Mouse (Mus musculus): Measurements from ENCODE around the gene Miga1. TPM values are rescaled to one million over a fixed set of nuclear protein-coding genes. Genes with fewer than 3 reads are reported as not detected.
"Not testable (repeated sequence)": the region's sequence is repeated elsewhere in the genome, so short reads cannot be mapped to it uniquely, and the experiment has no call there.

Gene Miga1
- total RNA-seq, 2 experiments from 2014 or later = 13.3 to 15.6 TPM

GRCm38 (mm10) chr3:152332545-152333300 lies 7.5 kb downstream of the Miga1 start:
- intact Hi-C loops (cut with DNase I) = no loop called here
- no peak for DNase-seq

GRCm38 (mm10) chr3:152332104-152332503 lies 8.1 kb downstream of the Miga1 start:
- intact Hi-C loops (cut with DNase I) = no loop called here
- no peak for DNase-seq

GRCm38 (mm10) chr3:152321765-152322547 lies 18.3 kb downstream of the Miga1 start:
- intact Hi-C loops (cut with DNase I) = no loop called here
- DNase-seq = no peak

DNA sequence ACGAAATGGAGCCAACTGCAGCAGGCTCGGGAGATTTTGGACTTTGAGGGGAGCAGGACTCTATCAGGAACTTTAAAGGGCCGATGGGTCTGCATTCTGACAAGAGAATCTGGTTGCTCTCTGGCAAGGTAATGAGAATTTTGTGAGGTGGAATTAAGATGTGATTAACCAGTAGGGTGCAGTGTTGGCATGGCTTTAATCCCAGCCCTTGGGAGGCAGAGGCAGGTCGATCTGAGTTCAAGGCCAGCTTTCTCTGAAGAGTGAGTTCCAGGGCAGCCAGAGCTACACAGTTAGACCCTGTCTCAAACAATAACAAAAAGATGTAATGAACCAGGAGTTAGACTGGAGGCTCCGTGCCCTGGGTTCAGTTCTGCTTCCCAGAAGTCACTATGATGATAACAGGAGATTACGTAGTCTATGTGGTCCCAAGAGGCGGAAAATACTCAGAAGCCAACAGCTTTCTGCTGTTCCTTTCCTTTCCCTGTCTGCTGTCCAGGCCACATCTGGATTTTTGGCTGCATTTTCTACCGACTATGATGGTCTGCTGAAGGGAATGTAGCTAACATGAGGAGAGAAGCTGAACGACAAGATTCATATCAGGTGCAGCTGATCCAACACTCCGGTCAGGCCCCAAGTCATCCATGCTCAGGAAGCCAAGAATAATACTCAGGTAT lies 19.1 kb downstream of the Miga1 start:
- intact Hi-C loops (cut with DNase I) = no loop called here
- peak; percentile 71 to 77 for DNase-seq

DNA sequence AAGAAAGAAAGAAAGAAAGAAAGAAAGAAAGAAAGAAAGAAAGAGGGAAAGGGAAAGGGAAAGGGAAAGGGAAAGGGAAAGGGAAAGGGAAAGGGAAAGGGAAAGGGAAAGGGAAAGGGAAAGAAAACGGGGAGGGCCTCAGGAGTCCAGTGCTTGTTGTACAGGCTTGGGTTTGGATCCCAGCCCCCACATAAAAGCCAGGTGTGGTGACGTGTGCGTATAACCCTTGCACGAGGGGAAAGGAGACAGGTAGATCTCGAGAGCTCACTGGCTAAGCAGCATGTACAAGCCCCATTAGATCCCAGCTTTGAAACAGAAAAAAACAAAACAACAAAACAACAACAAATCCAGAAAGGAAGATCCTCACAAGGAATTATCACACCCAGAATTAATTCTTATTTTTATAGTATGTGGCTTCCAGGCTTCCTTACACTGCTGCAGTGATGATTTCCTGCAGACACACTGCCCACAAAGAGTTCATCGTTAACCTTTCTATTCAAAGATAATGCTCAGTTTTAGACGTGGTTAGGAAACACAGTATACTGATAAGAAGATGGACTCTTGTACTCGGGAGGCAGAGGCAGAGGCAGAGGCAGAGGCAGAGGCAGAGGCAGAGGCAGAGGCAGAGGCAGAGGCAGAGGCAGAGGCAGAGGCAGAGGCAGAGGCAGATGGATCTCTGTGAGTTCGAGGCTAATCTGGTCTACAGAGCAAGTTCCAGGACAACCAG lies 23.6 kb downstream of the Miga1 start:
- DNase-seq = not testable (repeated sequence)
- intact Hi-C loops (cut with DNase I) = loop anchor here (10.0 kb wide), 1 partner anchor 202 kb away; no protein-coding TSS in a partner anchor

- intact Hi-C loops (cut with DNase I) = loop anchor here (1.0 to 10.0 kb wide), 2 partner anchors 56 to 201 kb away; no protein-coding TSS in a partner anchor
These were observed 24.6 kb downstream of the Miga1 start for GRCm38 (mm10) chr3:152315613-152316012.

DNA sequence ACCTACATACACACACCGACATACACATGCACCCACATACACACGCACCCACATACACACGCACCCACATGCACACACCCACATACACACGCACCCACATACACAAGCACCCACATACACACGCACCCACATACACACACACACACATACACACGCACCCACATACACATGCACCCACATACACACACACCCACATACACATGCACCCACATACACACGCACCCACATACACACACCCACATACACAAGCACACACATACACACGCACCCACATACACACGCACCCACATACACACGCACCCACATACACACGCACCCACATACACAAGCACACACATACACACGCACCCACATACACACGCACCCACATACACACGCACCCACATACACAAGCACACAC lies 25.5 kb downstream of the Miga1 start:
- DNase-seq = not testable (repeated sequence)
- intact Hi-C loops (cut with DNase I) = loop anchor here (1.0 to 10.0 kb wide), 2 partner anchors 55 to 200 kb away; no protein-coding TSS in a partner anchor

More at GRCm38 (mm10) chr3:152315613-152316012, 24.6 kb downstream of the Miga1 start:
- DNase-seq = peak; percentile 90 to 91

- DNase-seq = no peak
- intact Hi-C loops (cut with DNase I) = loop anchor here (10.0 kb wide), 1 partner anchor 174 kb away; no protein-coding TSS in a partner anchor
These were observed 31.0 kb downstream of the Miga1 start for GRCm38 (mm10) chr3:152309250-152309645.

DNA sequence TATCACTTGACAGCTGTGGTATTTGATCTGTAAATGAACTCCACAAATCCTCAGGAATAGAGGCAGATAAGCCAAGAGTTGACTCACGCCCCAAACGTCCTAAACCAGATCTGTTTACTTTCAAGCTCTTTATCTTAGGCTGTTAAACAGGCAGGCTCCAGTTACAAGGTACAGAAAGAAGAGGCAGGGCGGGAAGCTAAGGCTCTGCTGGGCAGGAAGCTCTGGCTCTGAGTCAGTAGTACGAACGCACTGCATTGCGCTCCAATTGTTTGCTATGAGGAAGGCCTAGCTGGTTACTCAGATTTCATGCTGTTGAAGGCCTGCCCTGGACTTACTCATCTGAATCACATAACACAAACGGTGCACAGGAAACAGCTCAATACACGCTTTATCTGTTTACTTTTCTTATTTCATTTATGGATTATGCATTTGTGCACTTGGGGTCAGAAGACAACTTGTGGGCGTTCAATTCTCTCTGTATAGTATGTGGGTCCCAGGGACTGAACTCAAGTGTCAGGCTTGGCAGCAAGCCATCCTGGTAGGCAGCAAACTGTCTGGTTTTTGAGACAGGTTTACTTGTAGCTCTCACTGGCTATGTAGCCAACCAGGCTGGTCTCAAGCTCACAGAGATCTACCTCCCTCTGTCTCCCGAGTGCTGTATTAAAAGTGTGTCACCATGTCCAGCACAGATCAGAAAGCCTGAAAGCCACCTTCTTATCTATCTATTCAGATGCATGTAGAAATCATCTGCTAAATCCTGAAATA lies 31.5 kb downstream of the Miga1 start:
- intact Hi-C loops (cut with DNase I) = loop anchor here (10.0 kb wide), 1 partner anchor 174 kb away; no protein-coding TSS in a partner anchor
- peak; percentile 57 to 70 for DNase-seq

- peak; percentile 24 to 25 for DNase-seq
- intact Hi-C loops (cut with DNase I) = loop anchor here (1.0 to 10.0 kb wide), 2 partner anchors 45 to 171 kb away; no protein-coding TSS in a partner anchor
These were observed 34.2 kb downstream of the Miga1 start for GRCm38 (mm10) chr3:152305971-152306370.

GRCm38 (mm10) chr3:152305080-152305479 lies 35.1 kb downstream of the Miga1 start:
- peak; percentile 59 to 68 for DNase-seq
- intact Hi-C loops (cut with DNase I) = loop anchor here (1.0 to 10.0 kb wide), 2 partner anchors 44 to 170 kb away; no protein-coding TSS in a partner anchor

DNA sequence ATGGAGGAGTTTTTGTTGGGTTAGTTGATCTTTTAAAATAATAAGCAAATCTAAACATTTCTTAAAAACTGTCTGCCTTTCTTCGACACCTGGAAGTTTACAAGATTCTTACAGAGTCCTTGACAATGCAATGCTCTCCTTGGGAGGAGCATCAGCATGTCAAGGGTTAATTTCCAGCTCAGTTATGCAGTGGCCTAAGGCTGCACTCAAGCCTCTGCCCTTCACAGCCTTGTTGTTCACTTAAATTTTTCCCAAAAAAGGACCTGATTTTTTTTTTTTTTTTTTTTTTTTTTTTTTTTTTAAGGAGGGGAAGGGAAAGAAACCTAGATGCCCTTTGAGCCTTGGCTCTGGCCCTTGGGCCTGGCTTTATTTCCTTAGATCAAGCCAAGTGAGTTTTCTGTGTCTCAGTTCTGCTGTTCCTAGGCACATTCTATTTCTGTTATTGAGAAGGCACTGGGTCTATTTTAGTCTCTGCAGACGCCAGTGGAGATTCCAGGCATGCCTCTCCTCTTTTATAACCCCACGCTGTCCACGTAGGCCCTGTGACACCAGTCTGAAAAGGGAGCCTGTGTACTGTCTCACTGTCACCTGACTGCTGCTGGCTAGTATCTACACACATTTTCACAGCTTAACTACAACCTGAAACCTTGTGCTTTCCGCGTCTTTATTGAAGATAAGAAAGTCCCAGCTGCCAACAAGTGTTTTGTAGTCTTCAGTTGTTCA lies 36.0 kb downstream of the Miga1 start:
- intact Hi-C loops (cut with DNase I) = loop anchor here (10.0 kb wide), 1 partner anchor 169 kb away; no protein-coding TSS in a partner anchor
- DNase-seq = peak; percentile 72 to 83

GRCm38 (mm10) chr3:152302991-152303390 lies 37.2 kb downstream of the Miga1 start:
- intact Hi-C loops (cut with DNase I) = loop anchor here (10.0 kb wide), 1 partner anchor 168 kb away; no protein-coding TSS in a partner anchor
- no peak for DNase-seq

DNA sequence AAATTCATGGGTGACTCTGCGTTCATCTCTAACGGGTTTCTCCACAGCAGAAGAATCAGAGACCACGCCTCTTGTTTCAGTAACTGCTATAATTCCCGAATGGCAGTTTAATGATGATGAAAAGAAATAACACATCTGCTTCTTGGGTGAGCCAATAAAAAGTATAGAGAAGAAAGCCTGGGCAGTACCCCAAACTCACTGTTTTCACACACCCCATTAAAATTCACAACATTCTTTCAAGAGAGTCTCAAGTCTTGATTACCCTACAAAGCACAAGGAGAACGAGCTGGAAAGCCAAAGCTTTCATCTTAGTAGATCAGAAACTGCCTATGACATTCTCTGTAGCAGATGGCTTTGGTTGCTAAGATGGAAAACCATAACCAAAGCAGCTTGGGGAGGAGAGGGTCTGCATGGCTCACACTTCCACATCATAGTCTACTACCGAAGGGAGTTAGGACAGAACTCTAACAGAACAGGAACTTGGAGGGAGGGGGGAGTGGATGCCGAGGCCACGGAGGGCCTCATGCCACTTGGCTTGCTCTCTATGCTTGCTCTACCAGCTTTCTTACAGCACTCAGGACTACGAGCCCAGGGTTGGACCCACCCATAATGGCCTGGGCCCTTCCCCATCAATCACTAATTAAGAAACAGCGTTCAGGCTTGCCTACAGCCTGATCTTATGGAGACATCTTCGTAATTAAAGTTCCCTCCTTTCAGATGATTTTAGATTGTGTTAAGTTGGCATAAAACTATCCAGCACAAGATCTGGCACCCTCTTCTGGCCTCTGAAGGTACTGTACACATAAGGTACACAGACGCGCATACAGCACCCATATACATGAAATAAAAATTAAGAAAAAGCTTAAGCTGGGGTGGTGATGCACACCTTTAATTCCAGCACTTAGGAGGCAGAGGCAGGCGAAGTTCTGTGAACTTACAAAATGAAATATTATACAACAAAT lies 39.5 kb downstream of the Miga1 start:
- intact Hi-C loops (cut with DNase I) = loop anchor here (10.0 kb wide), 1 partner anchor 166 kb away; no protein-coding TSS in a partner anchor
- no peak for DNase-seq

- intact Hi-C loops (cut with DNase I) = no loop called here
- DNase-seq = no peak
These were observed 44.3 kb downstream of the Miga1 start for GRCm38 (mm10) chr3:152295896-152296295.

DNA sequence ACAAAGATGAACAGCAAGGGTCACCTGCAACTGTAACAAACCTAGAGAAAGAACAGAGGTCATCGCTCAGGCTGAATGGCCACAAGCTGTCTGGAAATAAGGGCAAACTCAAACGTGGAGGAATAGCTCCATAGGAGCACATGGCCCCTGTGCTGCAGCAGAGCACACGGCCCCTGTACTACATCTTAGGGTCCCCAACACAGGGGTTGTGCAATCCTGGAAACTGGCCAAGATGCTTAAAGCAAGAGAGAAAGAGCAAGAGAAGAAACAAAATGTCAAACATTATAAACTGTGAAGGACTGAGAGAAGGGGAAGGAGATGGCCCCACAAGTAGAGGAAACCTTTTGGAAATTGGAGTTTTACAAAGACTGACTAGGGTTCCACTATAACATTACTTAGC lies 45.8 kb downstream of the Miga1 start:
- intact Hi-C loops (cut with DNase I) = no loop called here
- DNase-seq = no peak

DNA sequence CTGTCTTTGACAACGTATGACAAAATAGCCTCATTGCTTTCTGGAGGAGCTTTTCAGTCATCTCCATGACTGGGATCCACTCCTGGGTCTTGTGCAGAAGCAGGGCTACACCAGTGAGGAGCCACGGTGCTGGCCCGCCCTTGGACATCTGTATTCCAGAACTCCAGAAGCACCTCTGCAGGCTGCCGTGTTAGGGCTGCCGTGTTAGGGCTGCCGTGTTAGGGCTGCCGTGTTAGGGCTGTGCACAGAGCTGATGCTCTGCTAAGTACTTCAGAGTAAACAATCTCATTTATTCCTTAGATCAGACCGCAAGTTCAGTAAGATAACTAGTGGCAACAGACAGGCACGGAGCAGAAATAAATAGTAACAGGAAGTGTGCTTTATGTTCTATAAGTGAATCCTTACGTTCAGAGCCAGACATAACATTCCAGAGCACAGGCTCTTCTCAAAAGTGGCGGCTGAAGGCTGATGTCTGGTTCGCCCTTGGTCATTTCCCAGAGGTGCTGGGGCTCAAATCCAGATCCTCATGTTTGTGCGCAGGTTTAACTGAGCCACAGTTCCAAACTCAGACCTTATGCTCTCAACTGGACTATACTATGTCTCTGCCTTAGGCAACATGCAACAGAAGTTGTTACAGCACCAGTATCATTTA lies 46.6 kb downstream of the Miga1 start:
- intact Hi-C loops (cut with DNase I) = no loop called here
- DNase-seq = no peak
